ENCODE assay signal across 16 mouse cellular contexts in the genomic region with DNA sequence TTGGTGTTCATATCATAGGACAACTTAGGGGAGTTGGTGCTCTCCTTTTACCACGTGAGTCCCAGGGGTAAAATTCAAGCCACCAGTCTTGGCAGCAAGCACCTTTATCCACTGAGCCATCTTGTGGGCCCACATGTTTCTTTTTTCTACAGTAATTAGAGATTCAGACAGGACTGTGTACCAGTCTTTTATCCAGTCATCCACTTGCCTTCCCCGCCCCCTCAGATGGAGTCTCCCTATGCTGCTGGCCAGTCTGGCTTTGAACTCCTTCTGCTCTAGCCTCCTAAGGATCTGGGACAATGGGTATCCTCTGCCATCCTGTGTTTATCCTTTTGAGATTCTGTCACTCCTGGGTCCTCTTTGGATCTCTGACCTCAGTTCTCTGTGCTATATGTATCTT. TPM values are rescaled to one million over a fixed set of nuclear protein-coding genes. Genes with fewer than 3 reads are reported as not detected.
A peak's percentile ranks its signal among the peaks of the same experiment; 100 is the strongest.
DNase-seq lines count a peak whose midpoint lies in the region; ATAC-seq lines count a peak whose summit lies in the region.
"Had no signal": no experiment of that assay in that cellular context is flagged by ENCODE, and none has a peak within 500 bp of the region (broad histone marks: within the 10 kb centered on the region; RNA-seq: fewer than 3 reads in every experiment).

No protein-coding gene starts in this region.

- no peaks in the 10 kb centered on the region for H3K27me3 ChIP-seq in forebrain, embryonic 13.5 days
- H3K27me3 ChIP-seq in forebrain, embryonic 11.5 days (ENCODE audit: control insufficient read depth, insufficient read depth, low read length): no peaks in the 10 kb centered on the region
- no peaks in the 10 kb centered on the region for H3K27me3 ChIP-seq in forebrain, embryonic 15.5 days
- H3K27me3 ChIP-seq: embryonic facial prominence, embryonic 13.5 days had no signal

- no peaks in the 10 kb centered on the region for H3K36me3 ChIP-seq in forebrain, embryonic 13.5 days (ENCODE audit: poor library complexity, severe bottlenecking)
- no peaks in the 10 kb centered on the region for H3K36me3 ChIP-seq in forebrain, embryonic 11.5 days (ENCODE audit: control insufficient read depth, insufficient read depth, low read length)
- no peaks in the 10 kb centered on the region for H3K36me3 ChIP-seq in forebrain, embryonic 15.5 days
- H3K36me3 ChIP-seq: embryonic facial prominence, embryonic 13.5 days; heart, embryonic 10.5 days had no signal

- DNase-seq in forebrain, embryonic 11.5 days (ENCODE audit: low spot score): no peak
- peak; percentile 48 for DNase-seq in left cerebral cortex, postnatal 4 days
- no peak for DNase-seq in left cerebral cortex, postnatal 10 days (ENCODE audit: extremely low spot score in 1 of 2, low spot score in 2 of 2)
- DNase-seq in 3T3-L1 (ENCODE audit: low read depth, low spot score): peak; percentile 43
- DNase-seq in adrenal gland, postnatal 25 days: no peak
- DNase-seq: B cell, adult 2 months; gastrocnemius, postnatal 14 days; kidney, adult 9 months had no signal

- no peak overlapping the region for H3K4me2 ChIP-seq in forebrain, embryonic 13.5 days
- H3K4me2 ChIP-seq in forebrain, embryonic 11.5 days (ENCODE audit: low read depth, low read length, severe bottlenecking): no peak overlapping the region
- H3K4me2 ChIP-seq in forebrain, embryonic 15.5 days (replicated peaks): no peak overlapping the region
- H3K4me2 ChIP-seq: liver, embryonic 11.5 days; lung, embryonic 14.5 days had no signal

- H3K27ac ChIP-seq in forebrain, embryonic 13.5 days: peak overlapping the region; percentile 58; the same call in 1 of the 2 replicates
- H3K27ac ChIP-seq in forebrain, embryonic 11.5 days (ENCODE audit: low read depth, low read length): no peak overlapping the region
- H3K27ac ChIP-seq in forebrain, embryonic 15.5 days (replicated peaks): peak overlapping the region; percentile 80
- H3K27ac ChIP-seq: embryonic facial prominence, embryonic 13.5 days had no signal

- H3K4me3 ChIP-seq in forebrain, embryonic 13.5 days: no peak overlapping the region
- H3K4me3 ChIP-seq in forebrain, embryonic 11.5 days (ENCODE audit: low read depth, low read length): no peak overlapping the region
- H3K4me3 ChIP-seq in forebrain, embryonic 15.5 days: no peak overlapping the region
- H3K4me3 ChIP-seq: embryonic facial prominence, embryonic 13.5 days; heart, embryonic 10.5 days; megakaryocyte, embryonic 14.5 days had no signal

- 66% methylated on average over 2 of the region's 2 CpGs for WGBS in forebrain, embryonic 13.5 days
- WGBS in forebrain, embryonic 11.5 days: 84% methylated on average over 2 of the region's 2 CpGs
- 45% methylated on average over 2 of the region's 2 CpGs for WGBS in forebrain, embryonic 15.5 days

- H3K9me3 ChIP-seq in forebrain, embryonic 13.5 days (replicated peaks): no peaks in the 10 kb centered on the region
- H3K9me3 ChIP-seq in forebrain, embryonic 11.5 days (ENCODE audit: control insufficient read depth, low read length): no peaks in the 10 kb centered on the region
- H3K9me3 ChIP-seq in forebrain, embryonic 15.5 days: no peaks in the 10 kb centered on the region
- H3K9me3 ChIP-seq: embryonic facial prominence, embryonic 13.5 days; heart, embryonic 10.5 days; megakaryocyte, embryonic 14.5 days had no signal

- no peak overlapping the region for H3K9ac ChIP-seq in forebrain, embryonic 13.5 days
- no peak overlapping the region for H3K9ac ChIP-seq in forebrain, embryonic 11.5 days (ENCODE audit: low read length)
- no peak overlapping the region for H3K9ac ChIP-seq in forebrain, embryonic 15.5 days (replicated peaks)
- H3K9ac ChIP-seq: embryonic facial prominence, embryonic 13.5 days; lung, embryonic 14.5 days had no signal

- peaks cover 23% of the 10 kb centered on the region for H3K4me1 ChIP-seq in forebrain, embryonic 13.5 days
- no peaks in the 10 kb centered on the region for H3K4me1 ChIP-seq in forebrain, embryonic 11.5 days (replicated peaks; ENCODE audit: control insufficient read depth, insufficient read depth, low read length)
- peaks cover 27% of the 10 kb centered on the region for H3K4me1 ChIP-seq in forebrain, embryonic 15.5 days

- intact Hi-C loops in left cerebral cortex, postnatal 4 days (cut with DNase I): no loop called here
- intact Hi-C loops in left cerebral cortex, postnatal 10 days (cut with DNase I): no loop called here

- ATAC-seq in forebrain, embryonic 13.5 days: peak; percentile 82
- no peak for ATAC-seq in forebrain, embryonic 11.5 days (replicated peaks; ENCODE audit: low FRiP score)
- ATAC-seq in forebrain, embryonic 15.5 days (replicated peaks): peak; percentile 82
- no peak for ATAC-seq in monocyte, adult 5-6 weeks (replicated peaks; ENCODE audit: insufficient number of reproducible peaks, low FRiP score, low TSS enrichment, poor library complexity, severe bottlenecking)

RNA-seq across cellular contexts. Expression of gene Nek6, which starts 51.1 kb away (rescaled TPM):
- polyA plus RNA-seq in forebrain, embryonic 13.5 days (2015; fragmentation: Nextera tagmentation; extraction: Ambion mirVana): 122 and 124 TPM in 2 replicates
- polyA plus RNA-seq in forebrain, embryonic 11.5 days (2014; fragmentation: Nextera tagmentation; extraction: Ambion mirVana): 138 and 150 TPM in 2 replicates
- 10 to 100 TPM; 29.0 to 33.7 TPM for total RNA-seq in left cerebral cortex, postnatal 4 days (2021)
- total RNA-seq in left cerebral cortex, postnatal 10 days (2021): 10 to 100 TPM; 34.2 to 37.0 TPM
- 90.0 and 110 TPM in 2 replicates for polyA plus RNA-seq in forebrain, embryonic 15.5 days (2015; fragmentation: Nextera tagmentation; extraction: Ambion mirVana)
- total RNA-seq in monocyte, adult 5-6 weeks (2017): 0.39 to 0.57 TPM (median 0.53 TPM) in 3 replicates
- 11.7 and 13.2 TPM in 2 replicates for total RNA-seq in adrenal gland, postnatal 25 days (2021)

Comparison
In these comparisons a context has a peak if more than half of its experiments do, and no peak if none do; other contexts are left out.
1. ATAC-seq: peak in forebrain, embryonic 13.5 days (single experiment) and forebrain, embryonic 15.5 days (single experiment); none in forebrain, embryonic 11.5 days (single experiment) and monocyte, adult 5-6 weeks (single experiment).
2. DNase-seq: peak in left cerebral cortex, postnatal 4 days (single experiment) and 3T3-L1 (single experiment); none in forebrain, embryonic 11.5 days (single experiment), left cerebral cortex, postnatal 10 days (0 of 2) and adrenal gland, postnatal 25 days (single experiment).